Mouse (Mus musculus) brain, adult 2 months (tissue): ENCODE data around the gene St3gal3.

ENCODE experiments used
- DNase-seq: peaks from one replicate; pipeline ENCODE4 v3.0.0; 2011; ENCODE audit warnings: low read depth, low spot score

Gene St3gal3

GRCm38 (mm10) chr4:117896031-117896430 lies 238.7 kb downstream of the St3gal3 start:
- peak; percentile 85 for DNase-seq

- DNase-seq: no peak
These were observed 239.4 kb downstream of the St3gal3 start for GRCm38 (mm10) chr4:117895339-117895738.

GRCm38 (mm10) chr4:117894601-117895000 lies 240.1 kb downstream of the St3gal3 start:
- peak; percentile 61 for DNase-seq

- DNase-seq: no peak
These were observed 241.3 kb downstream of the St3gal3 start for GRCm38 (mm10) chr4:117893376-117893775.

- peak; percentile 98 for DNase-seq
These were observed 243.0 kb downstream of the St3gal3 start, which contains the start of gene Dph2 for GRCm38 (mm10) chr4:117891738-117892161. TSS of gene Dph2 (minus strand) at chr4:117892032.

- DNase-seq: no peak
These were observed 244.0 kb downstream of the St3gal3 start for GRCm38 (mm10) chr4:117890750-117891149.

GRCm38 (mm10) chr4:117890031-117890430 lies 244.7 kb downstream of the St3gal3 start:
- DNase-seq: no peak

GRCm38 (mm10) chr4:117889471-117889870 lies 245.2 kb downstream of the St3gal3 start:
- DNase-seq: no peak

GRCm38 (mm10) chr4:117887920-117888319 lies 246.8 kb downstream of the St3gal3 start:
- no peak for DNase-seq

GRCm38 (mm10) chr4:117887133-117887532 lies 247.6 kb downstream of the St3gal3 start, which contains the start of gene Atp6v0b:
TSS of gene Atp6v0b (minus strand) at chr4:117887333.
- peak; percentile 97 for DNase-seq

GRCm38 (mm10) chr4:117886644-117887043 lies 248.1 kb downstream of the St3gal3 start:
- DNase-seq: no peak

- DNase-seq: no peak
These were observed 248.7 kb downstream of the St3gal3 start for GRCm38 (mm10) chr4:117885994-117886393.

GRCm38 (mm10) chr4:117885093-117885492 lies 249.6 kb downstream of the St3gal3 start:
- DNase-seq: no peak

GRCm38 (mm10) chr4:117884146-117884545 lies 250.6 kb downstream of the St3gal3 start:
- DNase-seq: no peak

- DNase-seq: peak; percentile 74
These were observed 251.7 kb downstream of the St3gal3 start, which contains the start of gene B4galt2 for GRCm38 (mm10) chr4:117882701-117883691. TSS of gene B4galt2 (minus strand) at chr4:117883487.
